17 mouse cellular contexts compared by ENCODE assay signal in genomic region chr5:130169109-130169508, GRCm38 (mm10). TPM values are rescaled to one million over a fixed set of nuclear protein-coding genes. Genes with fewer than 3 reads are reported as not detected.
DNase-seq lines count a peak whose midpoint lies in the region; ATAC-seq and TF ChIP-seq lines count a peak whose summit lies in the region.
"Had no signal": no experiment of that assay in that cellular context is flagged by ENCODE, and none has a peak within 500 bp of the region (broad histone marks: within the 10 kb centered on the region; RNA-seq: fewer than 3 reads in every experiment).

No protein-coding gene starts in this region.

- ATAC-seq in heart, embryonic 13.5 days (ENCODE audit: extremely low read depth, insufficient number of reproducible peaks, low FRiP score, low TSS enrichment), result no peak
- no peak for ATAC-seq in liver, embryonic 12.5 days
- ATAC-seq in liver, embryonic 11.5 days (replicated peaks; ENCODE audit: low FRiP score), result no peak
- no peak for ATAC-seq in liver, embryonic 16.5 days (ENCODE audit: low read depth)
- ATAC-seq: inflammation-experienced regulatory T-cells, adult 6 months; midbrain, embryonic 13.5 days had no signal

- no peak for DNase-seq in heart, postnatal 25 days (ENCODE audit: low spot score)
- no peak for DNase-seq in liver, embryonic 11.5 days (ENCODE audit: low spot score)
- no peak for DNase-seq in right cerebral cortex, postnatal 4 days
- DNase-seq in left cerebral cortex, postnatal 36 days (ENCODE audit: low spot score in 2 of 2), result no peak
- DNase-seq: B cell, adult 2 months; cerebellum, adult 9-11 months; gastrocnemius, postnatal 10 days; heart, adult 2 months; thymus, postnatal 36 days had no signal

- no peaks in the 10 kb centered on the region for H3K9me3 ChIP-seq in heart, embryonic 13.5 days
- H3K9me3 ChIP-seq in liver, embryonic 12.5 days (replicated peaks), result no peaks in the 10 kb centered on the region
- H3K9me3 ChIP-seq in liver, embryonic 11.5 days (ENCODE audit: control insufficient read depth, low read length), result no peaks in the 10 kb centered on the region
- no peaks in the 10 kb centered on the region for H3K9me3 ChIP-seq in liver, embryonic 16.5 days (replicated peaks; ENCODE audit: control insufficient read depth, low read length)
- H3K9me3 ChIP-seq: hindbrain, embryonic 12.5 days; kidney, embryonic 15.5 days; midbrain, embryonic 13.5 days had no signal

- H3ac ChIP-seq in C2C12 (ENCODE audit: control insufficient read depth, insufficient read length, low read depth), result no peak overlapping the region

- no peaks in the 10 kb centered on the region for H3K36me3 ChIP-seq in heart, embryonic 13.5 days
- H3K36me3 ChIP-seq in liver, embryonic 12.5 days, result no peaks in the 10 kb centered on the region
- H3K36me3 ChIP-seq in liver, embryonic 11.5 days (ENCODE audit: control insufficient read depth, insufficient read depth, low read length), result no peaks in the 10 kb centered on the region
- no peaks in the 10 kb centered on the region for H3K36me3 ChIP-seq in C2C12 (ENCODE audit: control insufficient read depth, insufficient read depth)
- no peaks in the 10 kb centered on the region for H3K36me3 ChIP-seq in liver, embryonic 16.5 days (ENCODE audit: control insufficient read depth, insufficient read depth)
- H3K36me3 ChIP-seq: hindbrain, embryonic 12.5 days; kidney, embryonic 15.5 days; midbrain, embryonic 13.5 days had no signal

- no peak overlapping the region for H3K9ac ChIP-seq in heart, embryonic 13.5 days
- no peak overlapping the region for H3K9ac ChIP-seq in liver, embryonic 12.5 days
- H3K9ac ChIP-seq in liver, embryonic 11.5 days (ENCODE audit: low read depth, low read length), result no peak overlapping the region
- H3K9ac ChIP-seq in liver, embryonic 16.5 days (ENCODE audit: low read depth, low read length), result no peak overlapping the region
- H3K9ac ChIP-seq: hindbrain, embryonic 12.5 days; kidney, embryonic 15.5 days; midbrain, embryonic 13.5 days had no signal

- TF ChIP-seq CTCF in C2C12 (IDR thresholded peaks at IDR 0.05; ENCODE audit: control insufficient read depth, insufficient read depth, insufficient read length), result no peak

- no peak overlapping the region for H3K4me3 ChIP-seq in heart, embryonic 13.5 days
- no peak overlapping the region for H3K4me3 ChIP-seq in liver, embryonic 12.5 days
- no peak overlapping the region for H3K4me3 ChIP-seq in liver, embryonic 11.5 days (ENCODE audit: low read depth, low read length)
- no peak overlapping the region for H3K4me3 ChIP-seq in C2C12 (ENCODE audit: insufficient read depth, poor library complexity, severe bottlenecking)
- H3K4me3 ChIP-seq in liver, embryonic 16.5 days (ENCODE audit: low read depth, low read length), result no peak overlapping the region
- H3K4me3 ChIP-seq: heart, adult 2 months; hindbrain, embryonic 12.5 days; kidney, embryonic 15.5 days; midbrain, embryonic 13.5 days had no signal

- H3K79me3 ChIP-seq in C2C12 (ENCODE audit: low read depth), result peaks cover 18% of the 10 kb centered on the region

- H3K4me2 ChIP-seq in heart, embryonic 13.5 days, result peak overlapping the region; percentile 8; the same call in 1 of the 2 replicates
- H3K4me2 ChIP-seq in liver, embryonic 12.5 days, result no peak overlapping the region
- H3K4me2 ChIP-seq in liver, embryonic 11.5 days, result no peak overlapping the region
- no peak overlapping the region for H3K4me2 ChIP-seq in liver, embryonic 16.5 days (ENCODE audit: low read depth, low read length)
- H3K4me2 ChIP-seq: hindbrain, embryonic 12.5 days; kidney, embryonic 15.5 days; midbrain, embryonic 13.5 days had no signal

- WGBS in heart, embryonic 13.5 days, result 30% methylated on average over 6 of the region's 6 CpGs
- 75% methylated on average over 6 of the region's 6 CpGs for WGBS in liver, embryonic 12.5 days (ENCODE audit: insufficient replicate concordance)
- 73% methylated on average over 6 of the region's 6 CpGs for WGBS in liver, embryonic 11.5 days
- 68% methylated on average over 6 of the region's 6 CpGs for WGBS in liver, embryonic 16.5 days (ENCODE audit: insufficient replicate concordance)

- intact Hi-C loops in heart, postnatal 25 days (cut with DNase I), result no loop called here
- intact Hi-C loops in left cerebral cortex, postnatal 36 days (cut with DNase I), result no loop called here

- H3K4me1 ChIP-seq in heart, embryonic 13.5 days, result peaks cover 35% of the 10 kb centered on the region
- peaks cover 69% of the 10 kb centered on the region for H3K4me1 ChIP-seq in liver, embryonic 12.5 days
- H3K4me1 ChIP-seq in liver, embryonic 11.5 days (replicated peaks; ENCODE audit: control insufficient read depth, insufficient read depth, low read length), result peaks cover 33% of the 10 kb centered on the region
- H3K4me1 ChIP-seq in liver, embryonic 16.5 days (ENCODE audit: control insufficient read depth, low read depth, low read length), result peaks cover 52% of the 10 kb centered on the region

- peak overlapping the region; percentile 62 for H3K27ac ChIP-seq in heart, embryonic 13.5 days (replicated peaks)
- peak overlapping the region; percentile 100 for H3K27ac ChIP-seq in liver, embryonic 12.5 days
- no peak overlapping the region for H3K27ac ChIP-seq in liver, embryonic 11.5 days (ENCODE audit: low read depth, low read length)
- H3K27ac ChIP-seq in liver, embryonic 16.5 days (ENCODE audit: low read length), result peak overlapping the region; percentile 5; the same call in 1 of the 2 replicates
- H3K27ac ChIP-seq: heart, adult 2 months; hindbrain, embryonic 12.5 days; kidney, embryonic 15.5 days; midbrain, embryonic 13.5 days had no signal

- peaks cover 26% of the 10 kb centered on the region for H3K79me2 ChIP-seq in C2C12 (ENCODE audit: control insufficient read depth, insufficient read depth)

- peaks cover 4% of the 10 kb centered on the region; the same call in 1 of the 2 replicates for H3K27me3 ChIP-seq in heart, embryonic 13.5 days (replicated peaks)
- no peaks in the 10 kb centered on the region for H3K27me3 ChIP-seq in liver, embryonic 12.5 days (replicated peaks)
- no peaks in the 10 kb centered on the region for H3K27me3 ChIP-seq in liver, embryonic 11.5 days (replicated peaks; ENCODE audit: control insufficient read depth, insufficient read depth, low read length)
- no peaks in the 10 kb centered on the region for H3K27me3 ChIP-seq in C2C12 (ENCODE audit: control insufficient read depth, insufficient read depth, insufficient read length)
- H3K27me3 ChIP-seq in liver, embryonic 16.5 days (ENCODE audit: control insufficient read depth, insufficient read depth, low read depth, low read length), result no peaks in the 10 kb centered on the region
- H3K27me3 ChIP-seq: hindbrain, embryonic 12.5 days; kidney, embryonic 15.5 days; midbrain, embryonic 13.5 days had no signal

TF ChIP-seq in C2C12, 6 proteins besides CTCF, POLR2A, EP300 and RAD21:
- no peak for TF ChIP-seq USF1 (IDR thresholded peaks at IDR 0.05; ENCODE audit: low read depth)
- TF ChIP-seq MAX (IDR thresholded peaks at IDR 0.05), result peak; percentile 33

RNA-seq across cellular contexts. Expression of gene Rabgef1, which starts 2.5 kb away (rescaled TPM):
- 18.3 and 19.9 TPM in 2 replicates for polyA plus RNA-seq in heart, embryonic 13.5 days (2015; fragmentation: Nextera tagmentation; extraction: Ambion mirVana)
- 10 to 100 TPM; 18.5 to 20.2 TPM for total RNA-seq in heart, postnatal 25 days (2021)
- 31.9 and 34.5 TPM in 2 replicates for polyA plus RNA-seq in liver, embryonic 12.5 days (2016; fragmentation: Nextera tagmentation; extraction: Ambion mirVana)
- 39.6 and 41.1 TPM in 2 replicates for polyA plus RNA-seq in liver, embryonic 11.5 days (2014; fragmentation: Nextera tagmentation; extraction: Ambion mirVana)
- polyA plus RNA-seq in C2C12 (2012; fragmentation: generic; extraction: Trizol), result 14.3 TPM
- 20.9 and 23.1 TPM in 2 replicates for polyA plus RNA-seq in liver, embryonic 16.5 days (2015; fragmentation: Nextera tagmentation; extraction: Ambion mirVana)
- 10 to 100 TPM; 58.6 to 59.7 TPM for total RNA-seq in left cerebral cortex, postnatal 36 days (2021)

RNA-seq across cellular contexts. Expression of gene Kctd7, which starts 24.4 kb away (rescaled TPM):
- 4.0 and 4.6 TPM in 2 replicates for polyA plus RNA-seq in heart, embryonic 13.5 days (2015; fragmentation: Nextera tagmentation; extraction: Ambion mirVana)
- 1 to 10 TPM; 2.0 to 2.6 TPM for total RNA-seq in heart, postnatal 25 days (2021)
- polyA plus RNA-seq in liver, embryonic 12.5 days (2016; fragmentation: Nextera tagmentation; extraction: Ambion mirVana), result 7.8 and 8.0 TPM in 2 replicates
- polyA plus RNA-seq in liver, embryonic 11.5 days (2014; fragmentation: Nextera tagmentation; extraction: Ambion mirVana), result 8.5 TPM in 2 replicates
- polyA plus RNA-seq in C2C12 (2012; fragmentation: generic; extraction: Trizol), result 2.4 TPM
- polyA plus RNA-seq in liver, embryonic 16.5 days (2015; fragmentation: Nextera tagmentation; extraction: Ambion mirVana), result 5.7 and 7.0 TPM in 2 replicates
- 10 to 100 TPM in 1 of 2 experiments, 1 to 10 TPM in 1; 9.4 to 13.1 TPM for total RNA-seq in left cerebral cortex, postnatal 36 days (2021)

RNA-seq across cellular contexts. Expression of gene Tmem248, which starts 47.8 kb away (rescaled TPM):
- 24.7 and 33.5 TPM in 2 replicates for polyA plus RNA-seq in heart, embryonic 13.5 days (2015; fragmentation: Nextera tagmentation; extraction: Ambion mirVana)
- 10 to 100 TPM; 32.8 to 33.6 TPM for total RNA-seq in heart, postnatal 25 days (2021)
- 45.4 and 46.4 TPM in 2 replicates for polyA plus RNA-seq in liver, embryonic 12.5 days (2016; fragmentation: Nextera tagmentation; extraction: Ambion mirVana)
- polyA plus RNA-seq in liver, embryonic 11.5 days (2014; fragmentation: Nextera tagmentation; extraction: Ambion mirVana), result 43.3 and 49.0 TPM in 2 replicates
- polyA plus RNA-seq in C2C12 (2012; fragmentation: generic; extraction: Trizol), result 26.9 TPM
- polyA plus RNA-seq in liver, embryonic 16.5 days (2015; fragmentation: Nextera tagmentation; extraction: Ambion mirVana), result 21.8 and 24.0 TPM in 2 replicates
- 10 to 100 TPM; 42.9 to 43.3 TPM for total RNA-seq in left cerebral cortex, postnatal 36 days (2021)
